Mouse (Mus musculus) layer of hippocampus, postnatal 25 days (tissue): ENCODE data around the gene Runx2. TPM values are rescaled to one million over a fixed set of nuclear protein-coding genes. Genes with fewer than 3 reads are reported as not detected.
A peak's percentile ranks its signal among the peaks of the same experiment; 100 is the strongest.

Experiments
- DNase-seq, 2 experiments: peaks; one replicate each; pipeline ENCODE4 v3.0.0; 2022; ENCODE audit warnings: mixed read lengths in 2 of 2, low spot score in 1 of 2; ENCODE audit errors: extremely low spot score in 1 of 2
- total RNA-seq, 2 experiments: library from RNA; stranded (reverse); gene quantifications; 2 replicates each; pipeline ENCODE4 v1.2.3; 2021

The Runx2 gene
- total RNA-seq, 2 experiments from 2014 or later: 11.0 to 11.7 TPM

DNA sequence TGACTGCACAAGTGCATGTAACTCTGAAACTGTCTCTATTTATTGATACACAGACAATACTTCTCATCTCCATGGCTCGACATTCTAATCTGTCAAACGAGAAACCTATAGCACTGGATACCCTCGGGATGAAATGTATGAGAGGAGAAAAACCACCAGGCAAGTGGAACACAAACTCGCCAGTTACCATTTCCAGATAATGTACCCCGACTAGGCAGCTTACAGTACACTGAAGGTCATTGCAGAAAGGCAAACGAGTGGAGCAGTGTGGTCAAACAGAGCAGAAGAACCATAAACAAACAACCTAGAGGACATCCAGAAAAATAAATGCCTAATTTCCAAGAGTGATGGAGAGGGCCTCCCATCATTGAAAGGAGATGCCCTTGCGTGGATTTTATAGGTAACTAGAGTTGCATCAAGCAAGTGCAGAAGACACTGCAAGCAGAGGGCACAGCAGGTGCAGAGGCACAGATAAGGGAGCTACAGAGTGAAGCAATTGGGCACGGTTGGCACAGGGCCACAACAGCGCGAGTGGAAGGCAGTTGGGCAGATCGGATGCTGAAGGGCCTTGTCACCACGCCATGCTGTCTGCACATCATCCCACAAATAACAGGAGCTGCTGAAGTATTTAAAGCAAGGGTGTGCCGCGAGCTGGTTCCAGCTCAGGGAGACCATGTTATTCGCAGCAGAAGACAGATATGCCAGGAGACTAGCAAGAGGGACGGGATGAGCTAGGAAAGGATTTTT is 142.5 kb downstream of the Runx2 start:
- DNase-seq: peak; percentile 31 to 51

GRCm38 (mm10) chr17:44669985-44670384 is 144.6 kb downstream of the Runx2 start:
- DNase-seq: no peak

DNA sequence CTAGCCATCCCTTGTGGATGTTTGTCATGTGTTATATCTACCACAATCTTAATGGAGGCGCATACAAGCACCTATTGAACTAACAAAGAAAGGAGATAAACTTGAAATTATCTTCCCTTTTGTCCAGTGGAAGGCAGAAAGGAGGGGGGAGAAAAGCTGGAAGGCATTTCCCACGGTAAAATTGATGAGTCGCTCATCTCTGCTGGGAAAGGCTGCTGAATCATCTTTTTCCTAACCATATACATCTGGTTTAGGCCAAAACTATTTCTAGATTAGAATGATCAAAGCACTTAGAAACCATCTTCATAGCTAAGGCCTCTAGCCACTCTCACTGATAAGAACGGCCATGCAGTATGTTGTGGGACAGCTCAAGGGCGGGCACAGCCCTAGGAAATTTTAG is 147.3 kb downstream of the Runx2 start:
- no peak for DNase-seq

- no peak for DNase-seq
Measured at GRCm38 (mm10) chr17:44663872-44664271, 150.7 kb downstream of the Runx2 start.

- no peak for DNase-seq
Measured at GRCm38 (mm10) chr17:44663208-44663607, 151.4 kb downstream of the Runx2 start.

DNA sequence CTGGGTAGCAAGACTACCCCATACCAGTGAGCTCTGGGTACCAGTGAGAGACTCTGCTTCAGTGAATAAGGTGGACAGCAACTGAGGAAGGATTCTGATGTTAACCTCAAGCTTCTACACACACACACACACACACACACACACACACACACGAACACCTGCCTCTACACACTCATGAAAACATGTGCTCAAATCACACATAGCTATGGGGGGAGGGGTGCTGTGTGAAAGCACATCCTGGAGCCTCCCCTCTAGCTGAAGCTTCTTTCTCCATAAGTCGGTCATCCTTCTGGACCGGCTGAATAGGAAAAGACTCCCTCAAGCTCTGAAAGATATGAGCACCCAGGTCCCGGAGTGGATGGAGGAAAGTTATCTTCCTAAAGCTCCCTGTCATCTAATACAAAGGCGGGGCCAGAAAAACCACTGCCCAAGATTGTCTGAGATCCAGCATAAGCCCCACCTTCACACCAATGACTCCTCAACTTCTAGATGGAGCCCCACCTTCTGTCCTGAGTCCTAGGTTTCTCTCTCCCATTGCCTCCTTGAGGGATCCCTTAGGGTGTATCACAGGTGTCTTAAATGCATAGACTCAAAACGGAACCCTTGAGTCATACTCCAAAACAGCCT is 152.4 kb downstream of the Runx2 start:
- DNase-seq: no peak

DNA sequence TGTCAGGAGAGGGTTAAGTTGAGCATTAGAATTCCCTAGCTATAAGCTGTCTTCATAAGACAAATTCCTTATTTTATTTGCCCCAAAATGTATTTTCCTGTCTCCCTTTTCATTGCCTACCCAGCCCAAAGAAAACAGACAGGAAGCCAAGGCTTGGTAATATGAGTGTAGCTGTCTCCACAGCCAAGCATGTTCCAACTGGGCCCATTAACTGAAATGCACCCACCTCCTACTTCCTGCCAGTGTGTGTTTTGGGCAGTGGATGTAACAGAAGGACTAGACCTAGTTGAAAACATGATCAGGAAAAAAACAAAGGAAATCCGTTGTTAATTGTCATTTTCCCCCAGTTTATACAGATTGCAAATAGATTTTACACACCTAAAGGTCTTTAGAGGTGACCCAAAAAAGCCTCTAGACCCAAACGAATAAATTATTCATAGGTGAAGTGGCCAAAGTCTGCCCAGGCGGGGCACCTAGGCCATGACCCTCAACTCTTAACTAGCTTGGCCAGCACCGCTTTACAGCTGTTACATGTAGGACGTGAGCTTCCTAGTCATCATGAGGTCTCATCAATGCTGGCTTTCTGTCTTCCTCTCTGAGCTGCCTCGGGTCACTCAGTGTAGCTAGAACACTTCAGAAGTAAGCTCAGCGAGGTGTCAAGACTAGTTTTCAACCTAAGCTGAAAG is 154.3 kb downstream of the Runx2 start:
- DNase-seq: no peak

DNA sequence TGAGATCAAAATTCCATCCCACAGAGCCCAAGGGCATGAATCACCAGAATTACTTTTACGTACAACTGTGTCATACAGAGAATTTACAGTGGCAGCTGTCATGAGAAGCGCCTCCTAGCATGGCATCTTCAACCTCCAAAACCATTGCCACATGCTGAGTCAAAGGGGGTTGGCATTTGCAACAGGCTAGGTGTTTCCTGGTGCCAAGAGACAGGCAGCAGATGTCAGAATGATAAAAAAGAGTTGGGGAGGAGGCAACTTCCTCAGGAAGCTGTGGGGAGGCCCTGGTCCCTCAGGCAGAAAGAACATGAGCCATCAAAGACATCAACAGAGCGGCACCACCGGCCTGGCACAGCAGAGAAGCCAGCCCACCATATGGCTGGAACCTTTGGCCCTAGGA is 160.1 kb downstream of the Runx2 start:
- DNase-seq: no peak

- DNase-seq: no peak
Measured at GRCm38 (mm10) chr17:44653081-44653480, 161.5 kb downstream of the Runx2 start.

- no peak for DNase-seq
Measured at GRCm38 (mm10) chr17:44652054-44652453, 162.5 kb downstream of the Runx2 start.

DNA sequence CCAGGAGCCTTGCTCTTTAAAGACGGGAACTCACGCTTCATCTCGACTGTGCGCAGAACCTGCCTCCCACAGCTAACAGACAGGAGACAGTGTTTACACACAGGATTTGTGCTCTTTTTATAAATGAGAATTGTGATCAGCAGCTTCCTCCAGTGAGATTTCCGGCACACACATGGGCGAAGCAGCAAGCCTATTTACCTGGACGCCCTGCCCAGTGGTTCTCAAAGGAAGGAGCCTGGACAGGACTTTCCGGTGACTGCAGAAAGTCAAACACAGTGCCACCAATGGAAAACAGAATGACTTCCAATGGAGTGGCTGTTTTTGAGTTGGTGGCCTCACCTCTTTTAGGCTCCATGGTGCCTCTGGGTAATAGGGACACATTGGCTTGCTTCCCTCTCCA is 163.0 kb downstream of the Runx2 start:
- no peak for DNase-seq

DNA sequence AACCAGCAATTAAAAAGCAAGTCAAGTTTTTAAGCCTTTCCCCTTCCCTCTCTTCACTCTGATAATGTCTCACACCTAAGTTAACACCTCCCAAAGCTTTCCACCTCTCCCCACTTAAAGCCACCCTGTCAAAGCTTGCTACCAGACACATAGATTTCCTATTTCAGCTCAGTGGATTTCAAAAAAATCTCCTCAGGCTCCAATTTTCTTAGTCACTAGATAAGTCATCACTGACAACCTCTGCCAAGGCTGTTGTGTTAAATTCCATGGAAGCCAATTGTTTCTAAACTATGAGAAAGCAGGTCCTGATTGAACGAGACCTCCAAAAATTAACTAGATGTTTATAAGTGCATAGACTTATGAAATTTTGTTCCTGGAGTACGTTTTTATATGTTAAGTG is 164.2 kb downstream of the Runx2 start:
- no peak for DNase-seq

- DNase-seq: no peak
Measured at GRCm38 (mm10) chr17:44649056-44649455, 165.5 kb downstream of the Runx2 start.

GRCm38 (mm10) chr17:44647916-44648315 is 166.7 kb downstream of the Runx2 start:
- DNase-seq: peak in 1 of 2 experiments; percentile 34

- no peak for DNase-seq
Measured at GRCm38 (mm10) chr17:44645146-44645545, 169.5 kb downstream of the Runx2 start.

DNA sequence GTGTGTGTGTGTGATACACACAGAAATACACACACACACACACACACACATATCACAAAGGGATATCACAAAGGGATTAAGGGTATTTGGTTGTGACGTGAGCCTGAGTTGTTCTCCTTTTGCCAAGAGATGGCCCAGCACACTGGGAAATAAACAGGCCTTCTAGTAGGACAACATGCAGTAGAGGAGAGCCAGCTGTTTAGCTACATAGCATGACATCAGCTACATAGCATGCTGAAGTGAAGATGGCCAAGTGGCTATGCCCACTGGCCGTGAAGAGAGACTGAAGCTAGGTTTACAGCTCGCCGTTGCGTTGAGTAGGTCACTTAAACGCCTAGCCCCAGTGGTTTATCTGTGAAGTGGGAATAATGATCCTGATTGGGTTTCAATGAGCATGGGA is 171.3 kb downstream of the Runx2 start:
- DNase-seq: no peak

DNA sequence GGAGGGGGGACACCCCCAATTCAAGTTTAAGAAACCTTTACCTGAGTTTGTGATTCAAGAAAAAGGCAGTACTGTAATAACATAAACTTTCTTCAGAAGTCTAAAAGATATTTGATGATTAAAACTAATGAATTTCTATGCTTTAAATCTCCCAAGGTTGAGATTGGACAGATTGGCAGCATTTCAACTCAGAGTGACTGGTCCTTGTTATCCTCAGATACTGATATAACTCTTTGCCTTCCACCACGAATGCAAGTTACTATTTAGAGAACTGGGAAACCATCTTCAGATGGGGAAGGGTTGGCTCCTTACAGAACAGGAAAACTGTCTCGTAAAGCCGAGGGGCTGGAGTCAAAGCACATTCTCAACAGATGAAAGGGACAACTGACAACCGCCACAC is 172.5 kb downstream of the Runx2 start:
- no peak for DNase-seq

- no peak for DNase-seq
Measured at GRCm38 (mm10) chr17:44640910-44641309, 173.7 kb downstream of the Runx2 start.

DNA sequence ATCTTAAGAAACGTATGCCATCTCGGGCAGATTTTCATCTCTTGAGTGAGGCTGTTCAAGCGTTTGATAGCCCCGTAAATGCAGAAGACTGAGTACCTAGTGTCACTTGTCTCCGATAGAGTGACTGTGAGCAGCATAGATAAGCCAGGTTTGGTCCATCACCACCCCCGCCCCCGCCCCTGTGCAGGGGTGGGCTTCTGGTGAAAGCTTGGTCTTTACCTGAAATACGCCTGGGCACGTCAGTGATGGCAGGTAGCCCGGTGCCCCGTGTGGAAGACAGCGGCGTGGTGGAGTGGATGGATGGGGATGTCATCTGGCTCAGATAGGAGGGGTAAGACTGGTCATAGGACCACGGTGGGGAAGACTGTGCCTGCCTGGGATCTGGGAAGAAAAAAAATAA is 175.2 kb downstream of the Runx2 start:
- DNase-seq: no peak

DNA sequence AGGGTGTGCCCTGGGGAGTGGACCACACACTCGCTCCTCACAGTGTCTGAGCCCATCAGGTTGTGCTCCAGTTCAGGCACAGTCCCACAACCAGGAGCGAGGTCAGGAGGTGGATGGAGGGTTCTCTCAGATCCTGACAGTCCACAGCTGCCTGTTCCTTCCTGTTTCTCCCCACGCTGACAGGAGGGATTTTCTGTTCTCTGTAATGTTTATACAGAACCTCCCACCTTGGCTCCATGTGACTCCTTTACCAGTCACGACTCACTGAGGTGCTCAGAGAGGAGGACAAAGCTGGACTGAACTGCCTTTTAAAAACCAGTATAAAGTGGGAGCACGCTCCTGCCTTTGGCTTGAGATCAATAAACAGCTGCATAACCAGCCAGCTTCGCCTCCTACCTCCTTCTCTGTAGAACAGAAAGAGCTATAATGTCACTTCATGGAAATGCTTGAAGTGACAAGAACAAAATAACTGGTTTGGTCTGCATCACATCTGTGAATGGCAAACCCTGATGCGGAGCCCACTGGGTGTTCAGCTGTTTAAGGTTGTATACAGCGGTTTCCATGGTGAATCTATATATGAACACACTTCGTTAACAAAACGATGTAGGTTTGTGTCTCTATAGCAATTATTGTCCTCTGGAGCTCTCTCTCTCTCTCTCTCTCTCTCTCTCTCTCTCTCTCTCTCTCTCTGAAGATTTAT is 177.3 kb downstream of the Runx2 start:
- DNase-seq: no peak

GRCm38 (mm10) chr17:44634486-44634885 is 180.1 kb downstream of the Runx2 start:
- no peak for DNase-seq
